Mouse (Mus musculus): ENCODE measurements around the gene Cyp26b1.

DNA sequence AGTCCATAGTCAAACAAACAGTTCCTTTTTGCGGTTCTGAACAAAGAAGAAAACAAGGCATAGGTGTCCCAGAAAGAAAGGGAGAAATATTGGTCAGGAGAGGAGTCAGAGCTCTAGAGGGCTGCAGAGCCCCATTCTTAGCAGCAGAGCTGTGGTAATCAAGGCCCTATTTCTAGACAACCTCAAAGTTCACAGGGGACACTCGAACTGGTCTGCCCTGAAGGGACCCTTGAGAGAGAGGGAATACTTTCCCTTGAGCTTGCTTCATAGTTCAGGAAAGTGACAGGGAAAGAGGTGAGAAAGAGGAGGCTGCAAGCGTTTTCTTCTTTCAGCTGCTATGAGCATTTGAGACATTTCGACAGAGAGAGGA, 47.3 kb upstream of the Cyp26b1 start:
- TF ChIP-seq CTCF (IDR thresholded peaks at IDR 0.05; ENCODE audit: low read depth) (no peak), EP300 (IDR thresholded peaks at IDR 0.05; ENCODE audit: low read depth) (no peak)
